Mouse (Mus musculus) hindbrain, embryonic 11.5 days (tissue): Measurements from ENCODE around the gene Aox3. TPM values are rescaled to one million over a fixed set of nuclear protein-coding genes. Genes with fewer than 3 reads are reported as not detected.

Experiments used
- ATAC-seq: fragments of 200-750 bp; cut with Nextera tagmentation; 2 replicates; pipeline ENCODE4 v1.8.0; 2017; ENCODE audit warnings: mild to moderate bottlenecking, moderate TSS enrichment, moderate library complexity; ENCODE audit not compliant: low FRiP score
- DNase-seq: peaks from one replicate; pipeline ENCODE4 v3.0.0-alpha.2; 2015; ENCODE audit warnings: low spot score
- H3K27ac ChIP-seq: fragments of 300-500 bp; sonication (generic); 2 replicates; pipeline ENCODE4 v1.5.1; 2014; ENCODE audit warnings: mild to moderate bottlenecking, low read depth, low read length
- H3K27me3 ChIP-seq: fragments of 300-500 bp; sonication (generic); 2 replicates; pipeline ENCODE4 v1.6.1; 2014; ENCODE audit warnings: mild to moderate bottlenecking, low read length, moderate library complexity, mixed read lengths; ENCODE audit not compliant: control insufficient read depth, insufficient read depth
- H3K36me3 ChIP-seq: fragments of 300-500 bp; sonication (generic); 2 replicates; pipeline ENCODE4 v1.6.1; 2014; ENCODE audit warnings: mild to moderate bottlenecking, low read length, moderate library complexity, mixed read lengths; ENCODE audit not compliant: control insufficient read depth, insufficient read depth
- H3K4me1 ChIP-seq: fragments of 300-500 bp; sonication (generic); replicated peaks from 2 replicates; pipeline ENCODE4 v1.6.1; 2014; ENCODE audit warnings: low read length, mixed read lengths; ENCODE audit not compliant: control insufficient read depth, insufficient read depth
- H3K4me2 ChIP-seq: fragments of 300-500 bp; sonication (generic); replicated peaks from 2 replicates; pipeline ENCODE4 v1.6.1; 2014; ENCODE audit warnings: mild to moderate bottlenecking, low read depth, low read length
- H3K4me3 ChIP-seq: fragments of 300-500 bp; sonication (generic); 2 replicates; pipeline ENCODE4 v1.5.1; 2014; ENCODE audit warnings: low read depth, low read length
- H3K9ac ChIP-seq: fragments of 300-500 bp; sonication (generic); 2 replicates; pipeline ENCODE4 v1.6.1; 2014; ENCODE audit warnings: low read depth, low read length
- H3K9me3 ChIP-seq: fragments of 300-500 bp; sonication (generic); 2 replicates; pipeline ENCODE4 v1.6.1; 2016; ENCODE audit warnings: low read length; ENCODE audit not compliant: control insufficient read depth
- WGBS: fragments of 180-500 bp; shearing (Covaris S2); extraction: QIAGEN DNeasy Blood & Tissue Kit; methylation state at CpG from one replicate; pipeline ENCODE4 v1.1.7; 2014; 5-methylcytosine and 5-hydroxymethylcytosine counted together
- polyA plus RNA-seq: library from polyadenylated mRNA; unstranded; fragments of >200 nt; fragmentation: Nextera tagmentation; extraction: Ambion mirVana; gene quantifications from 2 replicates; pipeline ENCODE4 v1.2.1, GENCODE M21; 2014

Gene Aox3
- polyA plus RNA-seq, 1 experiment from 2014 or later, result not detected

DNA sequence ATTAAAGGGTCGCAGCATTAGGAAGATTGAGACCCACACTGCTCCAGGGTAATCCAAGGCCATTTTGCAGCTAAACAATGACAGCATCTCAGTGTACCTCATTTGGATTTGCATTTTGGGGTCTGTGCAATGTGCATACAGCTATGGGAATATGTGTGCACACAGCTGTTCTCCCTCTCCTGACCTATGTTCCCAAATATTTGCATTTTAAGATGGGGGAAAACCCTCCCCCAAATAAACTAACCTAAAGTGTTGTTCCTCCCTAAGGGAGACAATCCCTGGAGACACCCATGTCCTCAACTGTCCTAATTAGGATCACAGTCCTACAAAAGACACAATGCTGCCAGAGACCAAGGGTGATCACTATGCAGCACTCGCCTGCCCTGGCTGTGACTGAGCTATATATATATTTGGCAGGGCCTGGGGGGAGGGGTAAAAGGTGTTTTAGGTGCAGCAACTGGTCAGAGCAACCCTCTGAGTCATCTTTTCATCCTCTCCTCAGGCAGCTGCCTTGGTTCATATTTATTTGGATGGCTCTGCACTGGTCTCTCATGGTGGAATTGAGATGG is 20.9 kb upstream of the Aox3 start:
- Histone ChIP-seq H3K9me3 (no peaks in the 10 kb centered on the region), H3K4me2 (no peak overlapping the region), H3K27ac (no peak overlapping the region), H3K9ac (no peak overlapping the region), H3K4me1 (no peaks in the 10 kb centered on the region), H3K4me3 (no peak overlapping the region), H3K36me3 (no peaks in the 10 kb centered on the region), H3K27me3 (no peaks in the 10 kb centered on the region)
- ATAC-seq (no peak), DNase-seq (no peak)
- 83% methylated on average over 2 of the region's 2 CpGs for WGBS

- no peak overlapping the region for H3K9ac ChIP-seq
- DNase-seq (no peak), ATAC-seq (no peak)
- no peaks in the 10 kb centered on the region for H3K36me3 ChIP-seq
- H3K4me2 ChIP-seq, result no peak overlapping the region
- H3K4me1 ChIP-seq, result no peaks in the 10 kb centered on the region
- no peak overlapping the region for H3K4me3 ChIP-seq
- H3K9me3 ChIP-seq, result no peaks in the 10 kb centered on the region
- WGBS, result 89% methylated on average over 6 of the region's 6 CpGs
- H3K27ac ChIP-seq, result no peak overlapping the region
- H3K27me3 ChIP-seq, result no peaks in the 10 kb centered on the region
Measured at GRCm38 (mm10) chr1:58097338-58097737, 15.6 kb upstream of the Aox3 start.

DNA sequence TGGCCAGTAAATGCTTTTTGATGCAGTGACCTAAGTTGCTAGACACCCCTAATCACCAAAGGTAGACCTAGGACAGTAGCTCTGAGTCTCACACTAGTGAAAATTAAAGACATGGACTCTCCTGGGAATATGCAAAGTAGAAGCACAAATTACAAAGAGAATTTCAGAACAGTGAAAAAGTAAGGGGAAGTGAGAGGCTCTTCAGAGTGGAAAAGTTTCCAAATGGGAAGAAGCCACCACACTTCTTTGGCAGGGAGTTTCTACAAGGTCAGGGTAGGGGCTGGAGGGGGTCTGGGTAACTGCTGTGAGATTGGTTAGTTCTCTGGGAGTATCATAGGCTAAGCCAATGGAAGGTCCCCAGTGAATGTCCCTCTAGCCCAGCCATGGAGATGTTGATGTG is 13.8 kb upstream of the Aox3 start:
- Histone ChIP-seq H3K9ac (no peak overlapping the region), H3K9me3 (no peaks in the 10 kb centered on the region), H3K4me3 (no peak overlapping the region), H3K27ac (no peak overlapping the region), H3K27me3 (no peaks in the 10 kb centered on the region), H3K4me1 (no peaks in the 10 kb centered on the region), H3K4me2 (no peak overlapping the region), H3K36me3 (no peaks in the 10 kb centered on the region)
- DNase-seq (no peak), ATAC-seq (no peak)

GRCm38 (mm10) chr1:58101531-58102146 is 11.3 kb upstream of the Aox3 start:
- ATAC-seq, result no peak
- Histone ChIP-seq H3K27ac (no peak overlapping the region), H3K9me3 (no peaks in the 10 kb centered on the region)

DNA sequence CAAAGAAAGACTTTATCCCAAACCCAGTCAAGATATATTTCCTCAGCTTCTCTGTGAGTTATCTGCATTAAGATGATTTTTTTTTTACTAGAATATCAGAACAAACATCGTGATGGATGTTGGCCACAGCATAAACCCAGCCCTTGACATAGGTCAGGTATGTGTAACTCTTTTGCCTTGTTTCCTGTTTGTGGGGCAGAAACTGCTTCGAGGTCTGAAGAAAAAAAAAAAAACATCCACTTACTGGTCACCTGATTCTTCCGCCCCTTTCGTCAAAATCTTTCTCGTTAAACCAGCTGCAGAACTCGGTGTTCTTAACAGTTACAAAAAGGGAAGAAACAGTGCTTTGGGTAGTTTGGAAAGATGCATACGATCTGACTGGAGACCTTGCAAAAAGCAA is 10.4 kb upstream of the Aox3 start:
- no peak overlapping the region for H3K4me2 ChIP-seq
- no peaks in the 10 kb centered on the region for H3K36me3 ChIP-seq
- H3K27ac ChIP-seq, result no peak overlapping the region
- no peaks in the 10 kb centered on the region for H3K27me3 ChIP-seq
- DNase-seq (no peak), ATAC-seq (no peak)
- no peak overlapping the region for H3K9ac ChIP-seq
- 82% methylated on average over 7 of the region's 7 CpGs for WGBS
- H3K4me1 ChIP-seq, result no peaks in the 10 kb centered on the region
- no peaks in the 10 kb centered on the region for H3K9me3 ChIP-seq
- H3K4me3 ChIP-seq, result no peak overlapping the region

More at GRCm38 (mm10) chr1:58101531-58102146, 11.3 kb upstream of the Aox3 start:
- Histone ChIP-seq H3K4me1 (no peaks in the 10 kb centered on the region), H3K4me3 (no peak overlapping the region), H3K4me2 (no peak overlapping the region), H3K27me3 (no peaks in the 10 kb centered on the region), H3K36me3 (no peaks in the 10 kb centered on the region), H3K9ac (no peak overlapping the region)
- DNase-seq, result no peak
- 85% methylated on average over 2 of the region's 2 CpGs for WGBS

DNA sequence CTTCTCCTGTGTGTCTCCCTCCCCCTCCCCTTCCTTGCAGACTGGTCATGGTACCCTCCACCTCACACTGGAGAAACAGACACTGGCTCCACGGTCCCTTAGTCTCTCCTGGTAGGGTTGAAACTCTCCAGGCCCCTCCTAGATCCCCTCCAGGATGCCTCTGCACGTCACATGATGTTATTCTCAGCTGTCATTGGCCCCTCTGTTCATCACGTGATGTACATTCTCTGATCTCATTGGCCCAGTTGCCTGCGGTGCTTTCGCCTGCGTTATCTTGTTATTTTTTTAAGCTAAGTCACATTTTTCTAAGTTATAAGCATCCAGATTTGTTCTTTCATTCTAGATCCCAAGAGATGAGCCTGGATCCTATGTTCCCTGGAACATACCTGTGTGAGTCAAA is 7.2 kb upstream of the Aox3 start:
- DNase-seq (no peak), ATAC-seq (no peak)
- Histone ChIP-seq H3K4me3 (no peak overlapping the region), H3K4me2 (no peak overlapping the region), H3K9me3 (no peaks in the 10 kb centered on the region), H3K9ac (no peak overlapping the region), H3K27me3 (no peaks in the 10 kb centered on the region), H3K4me1 (no peaks in the 10 kb centered on the region), H3K36me3 (no peaks in the 10 kb centered on the region), H3K27ac (no peak overlapping the region)
- 86% methylated on average over 6 of the region's 6 CpGs for WGBS

DNA sequence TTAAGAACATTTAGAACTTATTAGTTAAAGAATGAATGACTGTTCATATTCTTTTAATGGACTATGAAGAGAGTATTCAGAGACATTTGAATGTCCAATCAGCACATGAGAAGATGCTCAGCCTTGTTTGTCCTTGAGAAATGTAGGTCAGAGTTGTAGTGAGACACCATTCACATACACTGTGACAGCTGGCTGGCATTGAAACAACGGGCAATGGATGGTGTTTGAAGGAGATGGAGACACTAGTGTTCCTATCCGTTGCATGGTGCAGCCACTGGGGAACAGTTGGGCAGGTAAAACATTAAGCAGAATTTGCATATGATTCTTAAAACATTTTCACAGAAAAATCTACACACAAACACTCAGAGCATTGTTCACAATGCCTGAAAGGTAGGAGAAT is 5.9 kb upstream of the Aox3 start:
- ATAC-seq (no peak), DNase-seq (no peak)
- Histone ChIP-seq H3K9ac (no peak overlapping the region), H3K4me1 (no peaks in the 10 kb centered on the region), H3K4me2 (no peak overlapping the region), H3K36me3 (no peaks in the 10 kb centered on the region), H3K27ac (no peak overlapping the region), H3K27me3 (no peaks in the 10 kb centered on the region), H3K9me3 (no peaks in the 10 kb centered on the region), H3K4me3 (no peak overlapping the region)
- 83% methylated on average over 2 of the region's 2 CpGs for WGBS

DNA sequence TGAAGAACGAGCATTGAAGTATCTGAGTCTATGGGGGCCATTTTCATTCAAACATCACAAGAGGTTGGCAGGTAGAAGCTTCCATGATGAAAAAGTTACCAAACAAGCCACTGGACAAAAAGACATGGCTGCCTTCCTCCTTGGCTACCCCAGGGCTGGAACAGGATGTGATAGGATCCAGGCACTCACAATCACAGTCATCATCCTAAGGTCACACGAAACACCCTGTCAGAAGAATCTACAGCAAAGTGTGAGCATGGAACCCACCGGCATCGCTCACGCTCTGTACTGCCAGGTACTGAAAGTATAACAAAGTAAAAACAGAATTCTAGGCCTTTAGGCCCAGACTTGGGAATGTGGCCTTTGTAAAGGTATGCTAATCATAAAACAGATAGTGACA is 2.7 kb upstream of the Aox3 start:
- no peaks in the 10 kb centered on the region for H3K36me3 ChIP-seq
- H3K9me3 ChIP-seq, result no peaks in the 10 kb centered on the region
- H3K9ac ChIP-seq, result no peak overlapping the region
- no peak overlapping the region for H3K27ac ChIP-seq
- H3K4me3 ChIP-seq, result no peak overlapping the region
- no peak for ATAC-seq
- no peaks in the 10 kb centered on the region for H3K27me3 ChIP-seq
- H3K4me2 ChIP-seq, result no peak overlapping the region
- no peak for DNase-seq
- 95% methylated on average over 5 of the region's 5 CpGs for WGBS
- H3K4me1 ChIP-seq, result no peaks in the 10 kb centered on the region

- 74% methylated on average over 4 of the region's 4 CpGs for WGBS
Measured at GRCm38 (mm10) chr1:58111315-58111714, 1.6 kb upstream of the Aox3 start.

More at GRCm38 (mm10) chr1:58111315-58111714, 1.6 kb upstream of the Aox3 start:
- H3K27me3 ChIP-seq, result no peaks in the 10 kb centered on the region
- H3K4me3 ChIP-seq, result no peak overlapping the region
- no peak overlapping the region for H3K27ac ChIP-seq
- DNase-seq (no peak), ATAC-seq (no peak)
- no peak overlapping the region for H3K4me2 ChIP-seq
- no peaks in the 10 kb centered on the region for H3K4me1 ChIP-seq
- H3K9ac ChIP-seq, result no peak overlapping the region
- H3K9me3 ChIP-seq, result no peaks in the 10 kb centered on the region
- H3K36me3 ChIP-seq, result no peaks in the 10 kb centered on the region
